In the genomic region with DNA sequence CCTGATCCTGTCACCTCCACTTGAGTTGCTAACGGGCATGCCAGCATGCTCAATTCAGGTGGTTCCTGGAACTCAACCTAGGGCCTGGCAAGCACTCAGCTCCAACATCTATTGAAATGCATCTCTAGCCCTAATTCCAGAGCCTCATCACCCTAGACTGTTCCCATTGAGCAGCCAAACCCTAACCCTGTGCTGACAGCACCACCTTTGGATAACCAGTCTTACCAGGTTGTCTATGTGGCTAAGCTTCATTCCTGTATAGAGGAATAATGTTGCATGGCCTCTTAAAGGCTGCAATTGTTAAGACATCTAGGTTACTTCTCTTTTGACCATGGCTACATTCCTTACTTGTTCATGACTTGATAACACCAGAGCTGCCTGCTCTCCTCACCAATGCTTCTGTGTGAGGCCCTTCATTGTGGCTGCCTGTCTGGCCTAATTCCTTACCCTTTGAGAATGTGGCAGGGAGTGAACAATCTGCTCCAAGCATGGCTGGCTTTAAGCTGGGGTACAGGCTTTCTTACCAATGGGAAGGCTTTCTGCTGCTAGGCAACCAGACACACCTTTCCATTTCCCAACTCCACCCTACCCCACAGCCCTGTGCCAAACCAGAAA, we compare ENCODE assay signal across 8 mouse cellular contexts. TPM values are rescaled to one million over a fixed set of nuclear protein-coding genes. Genes with fewer than 3 reads are reported as not detected.
A peak's percentile ranks its signal among the peaks of the same experiment; 100 is the strongest.
DNase-seq lines count a peak whose midpoint lies in the region; ATAC-seq and TF ChIP-seq lines count a peak whose summit lies in the region.

No protein-coding gene starts in this region.

- peak overlapping the region; percentile 22 for H3K4me3 ChIP-seq in kidney, embryonic 15.5 days (replicated peaks)
- peak overlapping the region; percentile 18 for H3K4me3 ChIP-seq in limb, embryonic 14.5 days (replicated peaks; ENCODE audit: low read length)
- H3K4me3 ChIP-seq in myocyte = peak overlapping the region; percentile 97

- H3K27ac ChIP-seq in kidney, embryonic 15.5 days = peak overlapping the region; percentile 59
- no peak overlapping the region for H3K27ac ChIP-seq in limb, embryonic 14.5 days (replicated peaks; ENCODE audit: low read depth, low read length)

- H3K9me3 ChIP-seq in kidney, embryonic 15.5 days (replicated peaks) = no peaks in the 10 kb centered on the region
- no peaks in the 10 kb centered on the region for H3K9me3 ChIP-seq in limb, embryonic 14.5 days (ENCODE audit: control insufficient read depth, low read length)

- intact Hi-C loops in gastrocnemius, postnatal 14 days (cut with DNase I; ENCODE audit: low total_unique reads) = no loop called here

- peaks cover 21% of the 10 kb centered on the region for H3K36me3 ChIP-seq in kidney, embryonic 15.5 days
- H3K36me3 ChIP-seq in limb, embryonic 14.5 days (ENCODE audit: control insufficient read depth, insufficient read depth, low read length) = peaks cover 22% of the 10 kb centered on the region
- peaks cover 16% of the 10 kb centered on the region for H3K36me3 ChIP-seq in myocyte (ENCODE audit: control insufficient read depth, insufficient read depth)

- 39% methylated on average over 1 of the region's 1 CpGs for WGBS in kidney, embryonic 15.5 days
- 29% methylated on average over 1 of the region's 1 CpGs for WGBS in limb, embryonic 14.5 days

- no peak overlapping the region for H3ac ChIP-seq in myocyte (ENCODE audit: control insufficient read depth, insufficient read length)

- H3K4me1 ChIP-seq in kidney, embryonic 15.5 days = peaks cover 16% of the 10 kb centered on the region
- H3K4me1 ChIP-seq in limb, embryonic 14.5 days (ENCODE audit: control insufficient read depth, insufficient read depth, low read length) = peaks cover 3% of the 10 kb centered on the region; the same call in 1 of the 2 replicates

- no peak for DNase-seq in kidney, postnatal 14 days
- DNase-seq in adipocyte (ENCODE audit: low spot score) = peak; percentile 41
- DNase-seq in gastrocnemius, postnatal 14 days = peak; percentile 7
- peak; percentile 7 for DNase-seq in limb, embryonic 14.5 days (ENCODE audit: low spot score)
- DNase-seq in adrenal gland, adult 2 months = no peak

- no peaks in the 10 kb centered on the region for H3K27me3 ChIP-seq in kidney, embryonic 15.5 days
- no peaks in the 10 kb centered on the region for H3K27me3 ChIP-seq in limb, embryonic 14.5 days (ENCODE audit: control insufficient read depth, insufficient read depth, low read length)
- no peaks in the 10 kb centered on the region for H3K27me3 ChIP-seq in myocyte (ENCODE audit: control insufficient read depth, insufficient read depth, insufficient read length)

- ATAC-seq in kidney, embryonic 15.5 days (replicated peaks; ENCODE audit: low FRiP score) = no peak
- ATAC-seq in limb, embryonic 14.5 days (ENCODE audit: low FRiP score, low read depth) = no peak
- ATAC-seq in frontal cortex, adult (ENCODE audit: low TSS enrichment) = no peak

- no peak for TF ChIP-seq POLR2A in limb, embryonic 14.5 days (IDR thresholded peaks at IDR 0.05; ENCODE audit: borderline replicate concordance, extremely low read depth, insufficient read depth, insufficient read length)
- peak; percentile 58 for TF ChIP-seq POLR2A in myocyte (IDR thresholded peaks at IDR 0.05; ENCODE audit: insufficient read length, low read depth)

- H3K9ac ChIP-seq in kidney, embryonic 15.5 days = 0 out of 2 replicates have a peak overlapping the region, but pooled peaks have one; percentile 6
- no peak overlapping the region; the same call in 1 of the 2 replicates for H3K9ac ChIP-seq in limb, embryonic 14.5 days (ENCODE audit: low read depth, low read length, severe bottlenecking)

- peak overlapping the region; percentile 50 for H3K4me2 ChIP-seq in kidney, embryonic 15.5 days
- H3K4me2 ChIP-seq in limb, embryonic 14.5 days (replicated peaks; ENCODE audit: low read depth, low read length, severe bottlenecking) = peak overlapping the region; percentile 39
- H3K4me2 ChIP-seq in myocyte (ENCODE audit: low read depth) = peak overlapping the region; percentile 73

- peaks cover 33% of the 10 kb centered on the region for H3K79me2 ChIP-seq in myocyte (ENCODE audit: control insufficient read depth, insufficient read depth)

TF ChIP-seq in myocyte, 11 proteins besides CTCF, POLR2A, EP300 and RAD21:
- no peak for TF ChIP-seq E2F4 (IDR thresholded peaks at IDR 0.05; ENCODE audit: insufficient read depth)
- TF ChIP-seq POLR2AphosphoS2 (IDR thresholded peaks at IDR 0.05; ENCODE audit: insufficient read length, low read depth) = peak; percentile 93
- TF ChIP-seq MYOD1 (IDR thresholded peaks at IDR 0.05; ENCODE audit: control insufficient read depth in 1 of 3, insufficient read length in 2 of 3, low read depth in 2 of 3) = no peak

RNA-seq across cellular contexts. Expression of a gene that starts 3.2 kb away (rescaled TPM):
- 2,367 and 2,520 TPM in 2 replicates for polyA plus RNA-seq in kidney, embryonic 15.5 days (2015; fragmentation: Nextera tagmentation; extraction: Ambion mirVana)
- total RNA-seq in gastrocnemius, postnatal 14 days (2021) = 100 to 1,000 TPM; 308 to 391 TPM
- 1,359 and 1,631 TPM in 2 replicates for polyA plus RNA-seq in limb, embryonic 14.5 days (2012; rRNA removed)
- 2,223 and 2,513 TPM in 2 replicates for polyA plus RNA-seq in limb, embryonic 14.5 days (2014; fragmentation: Nextera tagmentation; extraction: Ambion mirVana)
- 2,358 TPM for polyA plus RNA-seq in myocyte (2012; fragmentation: generic; extraction: Trizol)
- total RNA-seq in adrenal gland, adult 2 months (2021) = 1,000 to 10,000 TPM in 1 of 2 experiments, 100 to 1,000 TPM in 1; 913 to 1,618 TPM
- polyA plus RNA-seq in adrenal gland, adult 2 months (2012; rRNA removed) = 531 and 632 TPM in 2 replicates

RNA-seq across cellular contexts. Expression of a gene that starts 16.2 kb away (rescaled TPM):
- polyA plus RNA-seq in kidney, embryonic 15.5 days (2015; fragmentation: Nextera tagmentation; extraction: Ambion mirVana) = 1.1 and 1.2 TPM in 2 replicates
- under 1 TPM; 0.16 to 0.39 TPM for total RNA-seq in gastrocnemius, postnatal 14 days (2021)
- 0.32 and 0.36 TPM in 2 replicates for polyA plus RNA-seq in limb, embryonic 14.5 days (2012; rRNA removed)
- polyA plus RNA-seq in limb, embryonic 14.5 days (2014; fragmentation: Nextera tagmentation; extraction: Ambion mirVana) = 0.88 and 1.6 TPM in 2 replicates
- polyA plus RNA-seq in myocyte (2012; fragmentation: generic; extraction: Trizol) = 1.1 TPM
- total RNA-seq in adrenal gland, adult 2 months (2021) = under 1 TPM; 0.17 to 0.58 TPM
- polyA plus RNA-seq in adrenal gland, adult 2 months (2012; rRNA removed) = 0.16 and 0.22 TPM in 2 replicates

RNA-seq across cellular contexts. Expression of a gene that starts 33.4 kb away (rescaled TPM):
- polyA plus RNA-seq in kidney, embryonic 15.5 days (2015; fragmentation: Nextera tagmentation; extraction: Ambion mirVana) = 33.1 and 41.9 TPM in 2 replicates
- 10 to 100 TPM; 11.2 to 16.0 TPM for total RNA-seq in gastrocnemius, postnatal 14 days (2021)
- polyA plus RNA-seq in limb, embryonic 14.5 days (2012; rRNA removed) = 45.0 and 64.7 TPM in 2 replicates
- polyA plus RNA-seq in limb, embryonic 14.5 days (2014; fragmentation: Nextera tagmentation; extraction: Ambion mirVana) = 33.9 and 42.0 TPM in 2 replicates
- 12.3 TPM for polyA plus RNA-seq in myocyte (2012; fragmentation: generic; extraction: Trizol)
- total RNA-seq in adrenal gland, adult 2 months (2021) = 10 to 100 TPM; 17.6 to 24.1 TPM
- polyA plus RNA-seq in adrenal gland, adult 2 months (2012; rRNA removed) = 192 and 223 TPM in 2 replicates

Comparison
In these comparisons a context has a peak if more than half of its experiments do, and no peak if none do; other contexts are left out.
1. H3K4me3 ChIP-seq: peak in every context shown above with its lines; median percentile 97 in myocyte; 22 in kidney, embryonic 15.5 days; 18 in limb, embryonic 14.5 days.
2. DNase-seq: peak in adipocyte (single experiment), gastrocnemius, postnatal 14 days (single experiment) and limb, embryonic 14.5 days (single experiment); none in kidney, postnatal 14 days (single experiment) and adrenal gland, adult 2 months (single experiment).
3. Peak in every context shown above with its lines, with median percentiles within 50 percentile points of each other: H3K4me2 ChIP-seq.